Mouse (Mus musculus): ENCODE measurements around the gene Sntn.

The Sntn gene

GRCm38 (mm10) chr14:13670576-13670975, at the start of gene Sntn:
TSS of gene Sntn (plus strand) at chr14:13670876.
- no peak for DNase-seq

GRCm38 (mm10) chr14:13649865-13650264, 20.8 kb upstream of the Sntn start:
- peak in 1 of 2 experiments; percentile 24 for DNase-seq

- peak; percentile 21 to 37 for DNase-seq
Measured at GRCm38 (mm10) chr14:13651039-13651438, 19.6 kb upstream of the Sntn start.

GRCm38 (mm10) chr14:13651541-13652298, 19.0 kb upstream of the Sntn start:
- peak; percentile 8 to 33 for DNase-seq

GRCm38 (mm10) chr14:13686716-13687115, 16.0 kb downstream of the Sntn start:
- DNase-seq, result no peak

GRCm38 (mm10) chr14:13690426-13690825, 19.8 kb downstream of the Sntn start:
- no peak for DNase-seq

- DNase-seq, result no peak
Measured at GRCm38 (mm10) chr14:13732263-13732662, 61.6 kb downstream of the Sntn start.
